Mouse (Mus musculus): ENCODE data around the gene Gpr37l1. TPM values are rescaled to one million over a fixed set of nuclear protein-coding genes. Genes with fewer than 3 reads are reported as not detected.
A peak's percentile ranks its signal among the peaks of the same experiment; 100 is the strongest.
"Not testable (repeated sequence)": the region's sequence is repeated elsewhere in the genome, so short reads cannot be mapped to it uniquely, and the experiment has no call there.

The Gpr37l1 gene
- total and polyA plus RNA-seq, 3 experiments: 0.97 to 2.3 (median 0.98) TPM

DNA sequence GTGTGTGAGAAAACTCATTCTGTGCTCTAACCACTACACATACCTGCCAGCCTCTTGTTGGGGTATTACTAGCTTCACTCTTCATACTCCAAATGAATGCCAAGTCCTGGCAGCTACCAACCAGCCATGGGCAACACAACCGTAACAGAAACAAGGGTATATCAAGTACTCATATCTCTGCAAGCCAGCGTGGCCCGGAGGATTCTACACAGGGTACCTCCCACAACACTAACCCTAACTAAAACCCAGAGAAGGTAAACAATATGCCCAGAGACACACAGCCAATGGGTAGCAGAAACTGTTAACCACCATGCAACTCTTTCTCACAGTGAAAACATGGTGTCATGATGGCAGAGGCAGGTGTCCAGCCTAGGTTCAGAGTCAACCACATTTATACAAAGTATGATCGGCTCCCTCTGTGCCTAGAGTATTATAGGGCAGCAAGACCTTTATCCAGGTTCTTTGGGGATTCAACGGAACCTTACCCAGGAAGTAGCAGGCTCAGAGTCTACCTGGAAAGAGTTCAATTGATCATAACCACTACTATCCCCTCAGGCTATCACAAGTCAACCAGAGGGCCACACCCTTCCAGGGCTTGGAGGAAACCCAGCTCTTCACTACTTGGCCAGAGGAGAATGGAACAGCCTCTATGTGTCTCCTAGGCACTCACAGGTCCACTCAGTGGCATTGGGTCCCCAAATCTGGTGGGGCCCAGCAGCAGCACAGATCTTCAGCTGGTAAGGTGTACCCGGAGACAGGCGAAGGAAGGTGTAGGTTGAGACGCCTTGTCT, 42.7 kb downstream of the Gpr37l1 start:
- intact Hi-C loops (cut with DNase I): no loop called here
- H3K9ac ChIP-seq (ENCODE audit: low read depth, low read length): no peak overlapping the region
- no peaks in the 10 kb centered on the region for H3K79me2 ChIP-seq (replicated peaks; ENCODE audit: control insufficient read depth, insufficient read depth, low read length)
- no peaks in the 10 kb centered on the region for H3K4me1 ChIP-seq (ENCODE audit: control insufficient read depth, insufficient read depth, low read length)
- no peaks in the 10 kb centered on the region for H3K27me3 ChIP-seq (ENCODE audit: control insufficient read depth, insufficient read depth, low read length)
- no peak for TF ChIP-seq POLR2A (IDR thresholded peaks at IDR 0.05; ENCODE audit: insufficient read depth, low read depth, low read length)
- TF ChIP-seq CTCF (IDR thresholded peaks at IDR 0.05): no peak
- no peak for TF ChIP-seq EP300 (IDR thresholded peaks at IDR 0.05; ENCODE audit: insufficient read depth, low read depth, low read length)
- H3K36me3 ChIP-seq (ENCODE audit: control insufficient read depth, insufficient read depth, low read length): no peaks in the 10 kb centered on the region
- WGBS: 92% methylated on average over 8 of the region's 8 CpGs
- H3K4me3 ChIP-seq: no peak overlapping the region
- H3K27ac ChIP-seq: no peak overlapping the region
- DNase-seq: no peak

GRCm38 (mm10) chr1:135112661-135113060, 54.8 kb downstream of the Gpr37l1 start:
- no peak for TF ChIP-seq EP300 (IDR thresholded peaks at IDR 0.05; ENCODE audit: insufficient read depth, low read depth, low read length)
- peak; percentile 88 for TF ChIP-seq CTCF (IDR thresholded peaks at IDR 0.05)
- no peak for TF ChIP-seq POLR2A (IDR thresholded peaks at IDR 0.05; ENCODE audit: insufficient read depth, low read depth, low read length)
- no peak overlapping the region for H3K4me3 ChIP-seq
- H3K9ac ChIP-seq (ENCODE audit: low read depth, low read length): no peak overlapping the region
- peak in 1 of 2 experiments; percentile 31 for DNase-seq
- no peak overlapping the region for H3K27ac ChIP-seq
- no peaks in the 10 kb centered on the region for H3K79me2 ChIP-seq (replicated peaks; ENCODE audit: control insufficient read depth, insufficient read depth, low read length)
- H3K4me1 ChIP-seq (ENCODE audit: control insufficient read depth, insufficient read depth, low read length): no peaks in the 10 kb centered on the region
- no peaks in the 10 kb centered on the region for H3K36me3 ChIP-seq (ENCODE audit: control insufficient read depth, insufficient read depth, low read length)
- intact Hi-C loops (cut with DNase I): loop anchor here (1.0 to 5.0 kb wide), 2 partner anchors 122 to 255 kb away; no protein-coding TSS in a partner anchor
- H3K27me3 ChIP-seq (ENCODE audit: control insufficient read depth, insufficient read depth, low read length): no peaks in the 10 kb centered on the region
- 9% methylated on average over 8 of the region's 8 CpGs for WGBS

DNA sequence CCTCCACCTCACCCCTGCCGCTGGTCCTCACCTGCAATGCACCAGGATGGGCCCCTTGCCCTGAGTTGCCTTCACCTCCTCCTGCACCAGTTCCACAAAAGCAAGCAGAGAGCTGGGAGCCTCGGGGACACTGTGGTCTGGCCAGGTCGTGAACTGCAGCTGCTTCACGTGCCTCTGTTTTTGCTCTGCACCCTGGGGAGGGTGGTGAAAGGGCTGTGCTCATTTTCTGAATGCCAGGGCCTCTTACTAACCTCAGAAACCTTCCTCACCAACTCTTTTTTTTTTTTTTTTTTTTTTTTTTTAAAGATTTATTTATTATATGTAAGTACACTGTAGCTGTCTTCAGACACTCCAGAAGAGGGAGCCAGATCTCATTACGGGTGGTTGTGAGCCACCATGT, 56.2 kb downstream of the Gpr37l1 start:
- 63% methylated on average over 5 of the region's 5 CpGs for WGBS
- not testable (repeated sequence) for H3K27ac ChIP-seq; H3K9ac ChIP-seq (ENCODE audit: low read depth, low read length); H3K79me2 ChIP-seq (replicated peaks; ENCODE audit: control insufficient read depth, insufficient read depth, low read length); H3K36me3 ChIP-seq (ENCODE audit: control insufficient read depth, insufficient read depth, low read length); H3K4me1 ChIP-seq (ENCODE audit: control insufficient read depth, insufficient read depth, low read length); H3K27me3 ChIP-seq (ENCODE audit: control insufficient read depth, insufficient read depth, low read length); H3K4me3 ChIP-seq; DNase-seq
- intact Hi-C loops (cut with DNase I): loop anchor here (2.0 to 5.0 kb wide), 2 partner anchors 26 to 256 kb away; no protein-coding TSS in a partner anchor

Other genes starting within 250 kb of the Gpr37l1 start
- 100 to 1,000 TPM; 150 to 161 TPM for gene Ppp1r12b, start 211.7 kb downstream of the Gpr37l1 start, total RNA-seq (2021)
- 55.4 and 84.2 TPM in 2 replicates for gene Ppp1r12b, start 211.7 kb downstream of the Gpr37l1 start, polyA plus RNA-seq (2012; rRNA removed)
- 1 to 10 TPM; 5.9 TPM for gene Ube2t, start 205.1 kb downstream of the Gpr37l1 start, total RNA-seq (2021)
- 3.0 and 3.2 TPM in 2 replicates for gene Ube2t, start 205.1 kb downstream of the Gpr37l1 start, polyA plus RNA-seq (2012; rRNA removed)
- 10 to 100 TPM; 12.2 to 14.4 TPM for gene Lgr6, start 62.4 kb downstream of the Gpr37l1 start, total RNA-seq (2021)
- gene Lgr6, start 62.4 kb downstream of the Gpr37l1 start, polyA plus RNA-seq (2012; rRNA removed): 12.6 and 21.5 TPM in 2 replicates
- gene Ptpn7, start 35.0 kb downstream of the Gpr37l1 start, total RNA-seq (2021): under 1 TPM; 0.73 to 0.82 TPM
- 0.82 and 1.4 TPM in 2 replicates for gene Ptpn7, start 35.0 kb downstream of the Gpr37l1 start, polyA plus RNA-seq (2012; rRNA removed)
- 10 to 100 TPM; 20.1 to 21.0 TPM for gene Arl8a, start 20.9 kb downstream of the Gpr37l1 start, total RNA-seq (2021)
- gene Arl8a, start 20.9 kb downstream of the Gpr37l1 start, polyA plus RNA-seq (2012; rRNA removed): 30.5 and 32.5 TPM in 2 replicates
- not detected for gene Elf3, start 90.9 kb upstream of the Gpr37l1 start, total RNA-seq (2021)
- gene Elf3, start 90.9 kb upstream of the Gpr37l1 start, polyA plus RNA-seq (2012; rRNA removed): 2.0 TPM in 1 of 2 replicates, not detected in the other
- 10 to 100 TPM; 20.0 to 22.6 TPM for gene Rnpep, start 116.4 kb upstream of the Gpr37l1 start, total RNA-seq (2021)
- gene Rnpep, start 116.4 kb upstream of the Gpr37l1 start, polyA plus RNA-seq (2012; rRNA removed): 14.0 and 14.4 TPM in 2 replicates
- gene Timm17a, start 146.1 kb upstream of the Gpr37l1 start, total RNA-seq (2021): 100 to 1,000 TPM; 325 to 370 TPM
- 185 and 239 TPM in 2 replicates for gene Timm17a, start 146.1 kb upstream of the Gpr37l1 start, polyA plus RNA-seq (2012; rRNA removed)
- 1 to 10 TPM; 3.7 to 4.7 TPM for gene Lmod1, start 157.1 kb upstream of the Gpr37l1 start, total RNA-seq (2021)
- 4.8 and 6.4 TPM in 2 replicates for gene Lmod1, start 157.1 kb upstream of the Gpr37l1 start, polyA plus RNA-seq (2012; rRNA removed)
- 1 to 10 TPM; 2.2 to 2.3 TPM for gene Shisa4, start 207.6 kb upstream of the Gpr37l1 start, total RNA-seq (2021)
- gene Shisa4, start 207.6 kb upstream of the Gpr37l1 start, polyA plus RNA-seq (2012; rRNA removed): 6.7 and 10.4 TPM in 2 replicates

Data from heart, adult 2 months (tissue).